Mouse (Mus musculus) gastrocnemius, adult 2 months (tissue): ENCODE measurements around the gene Ret. TPM values are rescaled to one million over a fixed set of nuclear protein-coding genes. Genes with fewer than 3 reads are reported as not detected.
A peak's percentile ranks its signal among the peaks of the same experiment; 100 is the strongest.

Source experiments
- DNase-seq: peaks from one replicate; pipeline ENCODE4 v3.0.0; 2022
- H3K27ac ChIP-seq: fragments of 200-600 bp; 2 replicates; pipeline ENCODE4 v1.8.1; 2022; ENCODE audit warnings: mild to moderate bottlenecking
- H3K4me3 ChIP-seq: fragments of 200-600 bp; 2 replicates; pipeline ENCODE4 v1.8.1; 2022; ENCODE audit warnings: mild to moderate bottlenecking, moderate library complexity
- CTCF ChIP-seq: fragments of 200-600 bp; IDR thresholded peaks from 2 replicates; pipeline ENCODE4 v1.8.1; 2022; ENCODE audit warnings: antibody characterized with exemption, mild to moderate bottlenecking, moderate library complexity
- intact Hi-C: fragments of 180-260 bp; cut with DNase I; formaldehyde crosslinking; loops from one replicate; pipeline ENCODE4 v1.15.1; 2025
- total RNA-seq, 2 experiments: library from RNA; stranded (reverse); gene quantifications; 2 replicates each; pipeline ENCODE4 v1.2.3; 2021

The Ret gene
- total RNA-seq, 2 experiments from 2014 or later = 3.2 to 6.6 TPM

GRCm38 (mm10) chr6:118192882-118193281 lies 4.6 kb downstream of the Ret start:
- TF ChIP-seq CTCF = no peak
- DNase-seq = peak; percentile 18
- Histone ChIP-seq H3K27ac (no peak overlapping the region), H3K4me3 (no peak overlapping the region)
- intact Hi-C loops = no loop called here

DNA sequence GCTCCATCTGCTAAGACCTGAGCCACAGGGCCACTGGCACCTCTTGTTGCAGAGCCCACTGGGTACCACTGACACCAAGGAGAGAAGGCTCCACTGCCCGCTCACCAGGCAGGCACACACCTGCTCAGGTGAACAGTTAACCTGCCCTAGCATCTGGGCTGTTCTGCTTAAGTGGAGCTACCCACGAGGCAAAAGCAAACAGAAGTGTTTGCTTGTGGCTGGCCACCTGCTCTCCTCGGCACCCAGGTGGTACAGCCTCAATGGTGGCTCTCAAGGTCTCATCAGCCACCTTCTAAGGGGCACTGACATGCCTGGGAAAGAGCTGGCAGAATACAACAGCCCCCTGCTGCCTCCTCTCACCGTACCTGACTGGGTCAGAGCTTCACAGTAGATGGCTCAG lies 5.3 kb downstream of the Ret start:
- no peak for TF ChIP-seq CTCF
- Histone ChIP-seq H3K27ac (no peak overlapping the region), H3K4me3 (no peak overlapping the region)
- intact Hi-C loops = no loop called here
- DNase-seq = no peak

DNA sequence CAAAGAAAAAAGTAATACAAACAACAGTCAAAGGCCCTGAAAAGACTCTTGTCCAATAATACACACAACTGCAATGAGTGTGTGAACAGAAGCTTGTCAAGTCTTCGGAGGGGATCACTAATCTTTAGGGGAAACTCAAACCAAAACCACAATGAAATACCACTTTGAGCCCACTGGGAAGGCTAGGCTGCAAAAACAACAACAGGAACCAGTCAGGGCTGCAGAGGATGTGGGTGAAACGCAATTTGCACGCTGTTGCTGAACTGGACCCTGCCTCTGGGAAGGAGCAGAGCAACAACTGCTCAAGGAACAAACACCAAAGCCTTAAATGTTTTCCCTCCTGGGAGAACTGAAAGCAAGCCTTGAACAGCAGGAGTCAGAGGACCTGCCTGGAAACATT lies 7.8 kb downstream of the Ret start:
- intact Hi-C loops = no loop called here

GRCm38 (mm10) chr6:118188599-118188998 lies 8.9 kb downstream of the Ret start:
- Histone ChIP-seq H3K4me3 (no peak overlapping the region), H3K27ac (no peak overlapping the region)
- intact Hi-C loops = no loop called here
- DNase-seq = no peak
- no peak for TF ChIP-seq CTCF

More for the DNA sequence above, 7.8 kb downstream of the Ret start:
- Histone ChIP-seq H3K27ac (no peak overlapping the region), H3K4me3 (no peak overlapping the region)
- no peak for DNase-seq
- TF ChIP-seq CTCF = no peak

DNA sequence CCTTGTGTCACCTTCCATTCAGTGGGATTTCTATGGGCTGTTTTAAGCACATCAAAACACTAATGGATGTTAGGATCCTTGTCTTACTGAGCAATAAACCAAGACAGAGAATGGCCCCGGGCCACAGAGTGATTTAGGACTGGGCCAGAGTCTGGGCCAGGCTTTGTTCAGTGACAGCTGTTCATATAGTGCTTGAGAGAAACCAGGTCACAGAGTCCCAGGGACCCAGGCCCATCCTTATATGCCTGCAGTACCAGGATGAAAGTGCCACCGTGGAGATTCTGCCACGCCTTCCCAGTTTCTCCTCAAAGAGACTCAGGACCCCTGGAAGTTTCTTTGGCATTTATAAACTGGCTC lies 10.3 kb downstream of the Ret start:
- TF ChIP-seq CTCF = no peak
- no peak for DNase-seq
- no peak overlapping the region for H3K27ac ChIP-seq
- no peak overlapping the region for H3K4me3 ChIP-seq
- intact Hi-C loops = no loop called here

- Histone ChIP-seq H3K4me3 (no peak overlapping the region), H3K27ac (no peak overlapping the region)
- intact Hi-C loops = no loop called here
- DNase-seq = no peak
- no peak for TF ChIP-seq CTCF
Measured at GRCm38 (mm10) chr6:118186620-118187284, 10.8 kb downstream of the Ret start.

DNA sequence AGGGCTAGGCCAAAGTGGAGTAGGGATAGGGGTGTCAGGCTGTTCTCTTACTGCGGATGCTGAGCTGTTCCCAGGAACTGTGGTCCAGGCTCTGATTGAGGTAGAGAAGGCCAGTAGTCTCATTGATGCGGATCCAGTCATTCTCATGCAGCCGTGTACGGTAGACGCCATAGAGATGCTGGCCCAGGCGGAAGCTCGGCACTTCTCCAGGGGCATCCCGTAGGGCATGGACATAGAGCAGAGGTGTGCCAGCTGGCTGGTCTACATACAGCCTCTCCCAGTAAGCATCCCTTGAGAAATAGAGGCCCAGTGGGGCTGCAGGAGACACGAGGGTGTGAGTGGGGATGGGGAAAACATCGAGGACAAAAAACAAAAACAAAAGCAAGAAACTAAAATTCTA lies 13.4 kb downstream of the Ret start:
- H3K27ac ChIP-seq = no peak overlapping the region
- no peak for TF ChIP-seq CTCF
- H3K4me3 ChIP-seq = no peak overlapping the region
- DNase-seq = peak; percentile 16
- intact Hi-C loops = no loop called here

GRCm38 (mm10) chr6:118180085-118180423 lies 17.5 kb downstream of the Ret start:
- intact Hi-C loops = no loop called here
- Histone ChIP-seq H3K4me3 (no peak overlapping the region), H3K27ac (no peak overlapping the region)
- peak; percentile 15 for DNase-seq
- TF ChIP-seq CTCF = no peak

DNA sequence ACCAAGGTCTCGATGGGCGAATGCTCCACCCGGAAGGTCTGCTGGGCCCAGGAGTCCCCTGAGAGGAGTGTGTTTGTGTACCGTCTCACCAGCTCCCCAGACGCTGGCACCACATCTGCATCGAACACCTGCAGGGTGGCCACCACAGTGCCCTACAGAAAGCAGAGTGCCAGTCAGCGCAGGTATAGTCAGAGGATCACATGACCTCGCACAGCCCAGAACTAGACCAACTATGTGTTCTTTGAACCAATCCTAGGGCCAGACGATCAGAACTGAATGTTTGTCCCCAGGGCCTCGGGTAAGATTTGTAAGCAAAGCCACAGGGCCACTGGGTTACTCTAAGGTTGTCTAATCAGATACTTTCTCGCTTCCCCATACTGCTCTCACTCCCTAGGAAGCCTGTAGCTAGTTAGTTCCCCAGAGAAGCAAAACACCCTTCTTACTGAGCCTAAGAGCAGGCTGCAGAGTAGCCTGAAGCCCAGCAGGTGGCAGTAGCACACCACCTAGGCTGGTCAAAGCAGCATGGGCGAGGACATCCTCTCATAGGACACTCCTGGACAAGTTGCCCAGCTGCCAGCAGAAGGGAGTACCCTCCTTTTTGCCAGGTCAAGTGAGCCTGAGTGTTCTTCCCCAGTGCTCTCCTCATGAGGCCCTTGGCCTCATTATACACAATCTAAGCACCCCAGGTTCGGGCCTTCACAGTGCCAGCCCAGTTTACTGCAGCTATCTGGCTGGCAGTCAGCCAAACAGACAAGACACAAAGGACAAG lies 18.0 kb downstream of the Ret start:
- Histone ChIP-seq H3K4me3 (no peak overlapping the region), H3K27ac (no peak overlapping the region)
- peak; percentile 99 for TF ChIP-seq CTCF
- intact Hi-C loops = loop anchor here (1.0 kb wide), 1 partner anchor 200 kb away; no protein-coding TSS in a partner anchor
- DNase-seq = peak; percentile 80

- intact Hi-C loops = no loop called here
- no peak overlapping the region for H3K4me3 ChIP-seq
- DNase-seq = no peak
- no peak for TF ChIP-seq CTCF
- no peak overlapping the region for H3K27ac ChIP-seq
Measured at GRCm38 (mm10) chr6:118173975-118174328, 23.6 kb downstream of the Ret start.

DNA sequence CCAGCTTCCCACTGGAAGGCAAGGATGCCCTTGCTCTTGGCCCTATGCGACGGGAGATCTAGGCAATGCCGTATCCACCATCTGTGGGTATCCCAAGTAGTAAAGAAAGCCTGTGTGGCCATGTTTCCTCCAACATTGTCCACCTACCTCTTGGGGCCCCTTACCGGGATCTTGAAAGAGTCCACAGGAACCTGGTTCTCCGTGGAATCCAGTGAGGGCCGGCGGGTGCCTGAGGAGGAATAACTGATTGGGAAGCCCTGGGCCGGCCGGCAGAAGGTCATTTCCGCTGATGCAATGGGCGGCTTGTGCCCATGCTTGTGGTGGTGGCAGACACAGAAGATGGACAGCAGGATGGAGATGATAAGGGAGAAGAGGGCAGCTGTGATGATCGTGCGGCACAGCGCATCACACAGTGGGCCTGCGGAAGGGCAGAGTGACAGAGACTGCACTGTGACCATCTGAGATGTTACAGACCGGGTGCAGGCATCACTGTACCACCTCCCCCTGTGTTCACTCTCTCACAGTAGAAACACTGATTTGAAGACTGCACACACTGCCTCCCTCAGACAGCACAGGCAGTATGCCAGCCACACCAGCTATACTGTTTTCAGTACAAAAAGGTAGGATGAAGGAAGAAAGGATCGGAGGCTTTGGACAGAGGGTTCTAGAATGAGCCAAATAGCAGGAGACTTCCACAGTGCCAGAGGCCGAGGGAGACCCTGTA lies 24.1 kb downstream of the Ret start:
- H3K27ac ChIP-seq = no peak overlapping the region
- no peak for DNase-seq
- TF ChIP-seq CTCF = no peak
- intact Hi-C loops = no loop called here
- H3K4me3 ChIP-seq = no peak overlapping the region

GRCm38 (mm10) chr6:118171386-118171785 lies 26.1 kb downstream of the Ret start:
- Histone ChIP-seq H3K4me3 (no peak overlapping the region), H3K27ac (no peak overlapping the region)
- DNase-seq = no peak
- no peak for TF ChIP-seq CTCF
- intact Hi-C loops = no loop called here

GRCm38 (mm10) chr6:118168106-118168505 lies 29.4 kb downstream of the Ret start:
- H3K27ac ChIP-seq = no peak overlapping the region
- H3K4me3 ChIP-seq = no peak overlapping the region
- intact Hi-C loops = no loop called here
- no peak for TF ChIP-seq CTCF
- no peak for DNase-seq
